Mouse (Mus musculus) hindbrain, embryonic 12.5 days (tissue): ENCODE results near the gene Sprtn. TPM values are rescaled to one million over a fixed set of nuclear protein-coding genes. Genes with fewer than 3 reads are reported as not detected.

Experiments
- ATAC-seq: fragments of 200-750 bp; cut with Nextera tagmentation; 2 replicates; pipeline ENCODE4 v1.8.0; 2017; ENCODE audit warnings: moderate TSS enrichment; ENCODE audit not compliant: low FRiP score
- H3K27ac ChIP-seq: fragments of 300-500 bp; sonication (generic); 2 replicates; pipeline ENCODE4 v1.5.1; 2016; ENCODE audit warnings: mild to moderate bottlenecking
- H3K27me3 ChIP-seq: fragments of 300-500 bp; sonication (generic); 2 replicates; pipeline ENCODE4 v1.6.1; 2016; ENCODE audit warnings: mild to moderate bottlenecking
- H3K36me3 ChIP-seq: fragments of 300-500 bp; sonication (generic); 2 replicates; pipeline ENCODE4 v1.6.1; 2016; ENCODE audit warnings: mild to moderate bottlenecking
- H3K4me1 ChIP-seq: fragments of 300-500 bp; sonication (generic); 2 replicates; pipeline ENCODE4 v1.6.1; 2016
- H3K4me2 ChIP-seq: fragments of 300-500 bp; sonication (generic); replicated peaks from 2 replicates; pipeline ENCODE4 v1.6.1; 2016; ENCODE audit warnings: mild to moderate bottlenecking
- H3K4me3 ChIP-seq: fragments of 300-500 bp; sonication (generic); 2 replicates; pipeline ENCODE4 v1.5.1; 2016; ENCODE audit warnings: mild to moderate bottlenecking
- H3K9ac ChIP-seq: fragments of 300-500 bp; sonication (generic); 2 replicates; pipeline ENCODE4 v1.6.1; 2016; ENCODE audit warnings: mild to moderate bottlenecking, moderate library complexity
- H3K9me3 ChIP-seq: fragments of 300-500 bp; sonication (generic); replicated peaks from 2 replicates; pipeline ENCODE4 v1.6.1; 2016; ENCODE audit warnings: mild to moderate bottlenecking
- WGBS: fragments of 180-500 bp; shearing (Covaris S2); methylation state at CpG from one replicate; pipeline ENCODE4 v1.1.7; 2016; 5-methylcytosine and 5-hydroxymethylcytosine counted together
- polyA plus RNA-seq: library from polyadenylated mRNA; unstranded; fragments of >200 nt; fragmentation: Nextera tagmentation; extraction: Ambion mirVana; gene quantifications from 2 replicates; pipeline ENCODE4 v1.2.1, GENCODE M21; 2016

The Sprtn gene
- polyA plus RNA-seq, 1 experiment from 2014 or later: 15.2 TPM

DNA sequence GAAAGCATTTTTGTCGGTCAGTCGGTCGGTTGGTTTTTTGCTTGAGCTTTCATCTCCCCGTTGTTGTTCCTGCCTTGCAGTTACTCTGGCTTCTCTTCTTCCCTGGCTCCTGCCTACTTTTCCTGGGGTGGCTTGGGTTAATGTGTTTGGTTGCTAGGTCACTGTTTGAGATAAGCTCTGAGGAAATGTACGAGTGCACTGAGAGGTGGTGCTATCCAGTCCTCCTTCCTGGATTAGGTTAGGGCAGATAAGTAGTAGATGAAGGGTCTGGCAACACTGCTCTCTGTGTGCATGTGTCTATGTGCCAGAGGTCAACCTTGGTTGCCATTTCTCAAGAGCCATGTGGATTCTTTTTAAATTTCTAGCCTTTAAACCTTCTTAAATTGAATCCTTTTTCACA is 25.0 kb upstream of the Sprtn start:
- H3K27me3 ChIP-seq: no peaks in the 10 kb centered on the region
- no peak overlapping the region for H3K27ac ChIP-seq
- ATAC-seq: no peak
- H3K4me3 ChIP-seq: no peak overlapping the region
- peaks cover 64% of the 10 kb centered on the region for H3K36me3 ChIP-seq
- H3K9ac ChIP-seq: no peak overlapping the region
- WGBS: 92% methylated on average over 5 of the region's 5 CpGs
- no peaks in the 10 kb centered on the region for H3K9me3 ChIP-seq
- no peaks in the 10 kb centered on the region for H3K4me1 ChIP-seq
- no peak overlapping the region for H3K4me2 ChIP-seq

DNA sequence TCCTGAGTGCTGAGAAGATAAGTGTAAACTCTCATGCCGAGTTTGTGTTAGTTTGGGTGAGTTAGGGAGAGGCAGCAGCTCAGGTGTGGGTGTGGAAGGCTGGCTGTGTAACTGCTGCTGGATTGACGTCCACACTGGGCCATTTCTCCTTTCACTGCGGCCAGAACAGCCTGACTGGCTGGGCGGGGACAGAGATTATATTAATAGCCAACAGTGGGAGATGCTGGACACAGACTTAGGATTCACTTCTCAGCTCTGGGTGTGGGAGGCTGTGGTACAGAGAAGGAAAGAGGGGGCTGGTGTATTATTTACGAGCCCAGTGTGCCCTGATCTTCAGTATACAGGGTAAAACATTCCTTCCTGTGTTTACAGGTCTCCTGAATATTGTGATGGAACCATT is 19.5 kb upstream of the Sprtn start:
- Histone ChIP-seq H3K9me3 (no peaks in the 10 kb centered on the region), H3K4me2 (no peak overlapping the region), H3K4me3 (no peak overlapping the region), H3K4me1 (no peaks in the 10 kb centered on the region), H3K27ac (no peak overlapping the region), H3K36me3 (peaks cover 92% of the 10 kb centered on the region), H3K27me3 (no peaks in the 10 kb centered on the region), H3K9ac (no peak overlapping the region)
- ATAC-seq: no peak
- WGBS: 85% methylated on average over 5 of the region's 5 CpGs

DNA sequence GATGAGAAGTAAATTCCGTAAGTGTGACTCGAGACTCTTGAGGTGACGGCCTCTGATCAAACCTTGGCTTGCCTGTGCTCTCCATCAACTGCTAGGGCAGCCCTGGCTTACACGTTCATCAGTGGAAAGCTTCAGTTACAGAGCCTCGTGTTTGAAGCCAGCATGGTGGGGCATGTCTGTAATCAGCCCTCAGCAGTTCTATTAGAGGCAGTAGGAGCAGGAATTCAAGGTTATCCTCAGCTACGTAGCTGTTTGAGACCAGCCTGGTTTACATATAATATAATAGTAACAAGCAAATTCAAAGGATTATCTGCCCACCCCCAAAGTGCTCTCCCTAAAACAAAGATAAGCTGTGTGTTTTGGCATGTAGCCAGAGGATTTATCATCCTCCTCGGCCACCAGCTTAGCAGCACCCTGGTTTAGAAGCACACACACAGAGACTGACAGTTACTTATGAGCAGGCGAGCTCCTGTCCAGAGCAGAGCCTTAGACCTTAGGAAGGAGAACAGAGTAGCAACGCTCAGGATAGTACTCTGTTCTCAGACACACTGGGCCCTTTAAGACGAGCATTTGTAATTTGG is 18.6 kb upstream of the Sprtn start:
- H3K36me3 ChIP-seq: peaks cover 92% of the 10 kb centered on the region
- no peaks in the 10 kb centered on the region for H3K9me3 ChIP-seq
- 93% methylated on average over 10 of the region's 10 CpGs for WGBS

DNA sequence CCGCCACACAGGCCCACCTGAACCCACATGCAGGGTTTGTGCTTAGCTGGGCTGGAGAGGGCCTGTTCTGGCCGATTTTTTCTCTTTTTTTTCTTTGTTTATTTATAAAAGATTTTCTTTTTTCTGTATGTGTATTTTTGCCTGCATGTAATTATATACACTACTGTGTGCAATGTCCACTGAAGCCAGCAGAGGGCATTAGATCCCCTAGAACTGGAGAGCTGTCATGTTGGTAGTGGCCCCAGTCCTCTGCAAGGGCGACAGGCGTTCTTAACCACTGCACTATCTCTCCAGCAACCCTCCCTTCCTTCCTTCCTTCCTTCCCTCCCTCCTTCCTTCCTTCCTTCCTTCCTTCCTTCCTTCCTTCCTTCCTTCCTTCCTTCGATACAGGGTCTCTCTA is 9.3 kb upstream of the Sprtn start:
- no peak overlapping the region for H3K9ac ChIP-seq
- no peak for ATAC-seq
- no peak overlapping the region for H3K4me3 ChIP-seq
- WGBS: 96% methylated on average over 5 of the region's 5 CpGs
- peaks cover 84% of the 10 kb centered on the region for H3K36me3 ChIP-seq
- no peak overlapping the region for H3K27ac ChIP-seq
- H3K27me3 ChIP-seq: no peaks in the 10 kb centered on the region
- H3K9me3 ChIP-seq: no peaks in the 10 kb centered on the region
- H3K4me2 ChIP-seq: no peak overlapping the region
- H3K4me1 ChIP-seq: 0 out of 2 replicates have a peak, but pooled peaks cover 3% of the 10 kb centered on the region

More for the DNA sequence above, 18.6 kb upstream of the Sprtn start:
- Histone ChIP-seq H3K4me2 (no peak overlapping the region), H3K4me3 (no peak overlapping the region), H3K4me1 (no peaks in the 10 kb centered on the region), H3K9ac (no peak overlapping the region), H3K27ac (no peak overlapping the region), H3K27me3 (no peaks in the 10 kb centered on the region)
- ATAC-seq: no peak

DNA sequence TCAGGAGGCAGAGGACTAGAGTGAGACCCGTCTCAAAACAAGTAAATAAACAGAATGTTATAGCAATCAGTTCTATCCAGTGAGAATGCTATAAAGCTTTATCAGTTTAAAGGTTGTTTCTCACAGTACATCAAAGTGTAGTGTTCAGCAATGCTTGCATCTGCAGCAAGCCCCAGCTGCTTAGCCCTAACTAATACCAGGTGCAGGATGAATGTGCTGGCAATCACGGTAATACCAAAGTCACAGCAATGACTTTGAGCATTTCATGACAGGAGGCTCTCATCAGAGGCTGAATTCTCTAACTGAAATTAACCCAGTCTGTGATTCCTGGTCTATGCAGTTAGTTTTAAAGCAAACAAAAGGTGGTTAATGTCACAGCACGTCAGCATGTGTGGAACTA is 5.1 kb upstream of the Sprtn start:
- H3K36me3 ChIP-seq: peaks cover 68% of the 10 kb centered on the region
- no peak overlapping the region for H3K27ac ChIP-seq
- 75% methylated on average over 3 of the region's 3 CpGs for WGBS
- H3K27me3 ChIP-seq: no peaks in the 10 kb centered on the region
- no peaks in the 10 kb centered on the region for H3K9me3 ChIP-seq
- no peak overlapping the region for H3K4me2 ChIP-seq
- H3K9ac ChIP-seq: no peak overlapping the region
- no peak overlapping the region for H3K4me3 ChIP-seq
- no peak for ATAC-seq
- peaks cover 28% of the 10 kb centered on the region for H3K4me1 ChIP-seq

DNA sequence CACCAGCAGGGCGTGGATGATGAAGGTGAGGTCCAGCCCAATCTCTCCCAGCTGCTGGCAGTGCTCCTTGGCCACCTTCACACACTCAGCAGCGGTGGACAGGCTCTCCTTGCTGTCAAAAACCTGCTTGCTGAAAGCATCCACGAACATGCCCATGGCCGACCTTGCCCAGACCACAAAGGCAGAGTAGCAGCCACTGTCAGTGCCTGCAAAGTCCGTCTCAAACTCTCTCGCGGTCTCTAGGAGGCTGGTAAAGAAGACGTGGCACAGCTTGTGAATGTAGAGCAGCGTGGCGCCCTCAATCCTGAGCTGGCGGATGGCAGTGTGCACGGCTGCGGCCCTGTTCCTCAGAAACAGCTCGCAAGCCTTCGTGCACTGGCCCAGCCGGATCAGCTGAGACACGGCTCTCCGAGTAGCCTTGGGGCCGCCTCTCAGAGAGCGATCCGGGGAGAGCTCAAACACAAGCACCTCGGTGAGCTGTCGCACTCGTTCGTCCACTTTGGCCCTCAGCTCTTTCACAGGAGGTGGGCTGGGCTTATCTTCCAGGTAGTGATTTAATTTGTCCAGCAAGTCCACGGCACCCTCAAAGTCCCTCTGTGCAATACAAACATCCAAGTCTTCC is 1.6 kb upstream of the Sprtn start:
- H3K36me3 ChIP-seq: peaks cover 45% of the 10 kb centered on the region
- H3K9me3 ChIP-seq: no peaks in the 10 kb centered on the region
- peak overlapping the region; percentile 91 for H3K9ac ChIP-seq
- no peak for ATAC-seq
- H3K27ac ChIP-seq: 0 out of 2 replicates have a peak overlapping the region, but pooled peaks have one; percentile 84
- H3K4me1 ChIP-seq: peaks cover 36% of the 10 kb centered on the region
- peak overlapping the region; percentile 91 for H3K4me3 ChIP-seq
- peak overlapping the region; percentile 95 for H3K4me2 ChIP-seq
- WGBS: 89% methylated on average over 26 of the region's 26 CpGs
- H3K27me3 ChIP-seq: no peaks in the 10 kb centered on the region

DNA sequence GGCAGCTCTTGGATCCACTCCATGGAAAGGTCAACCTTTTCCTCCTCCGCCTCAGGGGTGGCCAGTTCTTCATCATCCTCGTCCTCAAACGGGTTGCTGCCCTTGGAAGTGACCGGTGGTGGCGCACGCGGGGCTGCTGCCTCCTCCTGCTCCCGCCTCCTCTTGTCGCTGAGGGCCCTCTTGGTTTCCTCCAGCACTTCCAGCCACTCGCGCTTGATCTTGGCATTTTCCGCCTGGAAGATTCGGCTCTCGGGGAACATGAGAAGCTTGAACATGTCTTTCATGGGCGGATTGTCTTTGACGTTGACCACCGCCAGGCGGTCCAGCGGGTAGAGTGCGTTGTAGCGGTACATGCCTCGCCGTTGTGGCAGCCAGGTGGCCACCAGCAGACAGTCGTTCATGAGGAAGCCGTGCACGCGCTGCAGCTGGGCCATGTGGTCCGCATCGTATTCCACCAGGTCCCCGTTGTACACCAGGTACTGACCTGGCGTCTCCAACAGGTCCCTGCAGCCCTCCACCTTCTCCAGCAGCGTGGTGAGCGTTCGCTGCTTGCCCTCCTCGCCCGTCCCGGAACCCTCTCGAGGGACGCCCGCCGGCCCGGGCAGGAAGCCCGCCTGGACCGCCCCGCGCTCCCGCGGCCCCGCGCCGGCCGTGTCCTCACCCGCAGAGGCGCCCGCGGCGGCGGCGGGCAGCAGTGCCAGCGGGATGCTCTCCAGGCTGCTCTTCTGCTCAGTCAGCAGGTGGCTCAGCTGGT is 877 bp upstream of the Sprtn start:
- peak overlapping the region; percentile 95 for H3K4me2 ChIP-seq
- H3K36me3 ChIP-seq: peaks cover 47% of the 10 kb centered on the region
- WGBS: 3% methylated on average over 51 of the region's 60 CpGs
- no peaks in the 10 kb centered on the region for H3K9me3 ChIP-seq
- peaks cover 36% of the 10 kb centered on the region for H3K4me1 ChIP-seq
- peak overlapping the region; percentile 84 for H3K27ac ChIP-seq
- no peaks in the 10 kb centered on the region for H3K27me3 ChIP-seq
- peak overlapping the region; percentile 91 for H3K9ac ChIP-seq
- H3K4me3 ChIP-seq: peak overlapping the region; percentile 91
- peak; percentile 60 for ATAC-seq

DNA sequence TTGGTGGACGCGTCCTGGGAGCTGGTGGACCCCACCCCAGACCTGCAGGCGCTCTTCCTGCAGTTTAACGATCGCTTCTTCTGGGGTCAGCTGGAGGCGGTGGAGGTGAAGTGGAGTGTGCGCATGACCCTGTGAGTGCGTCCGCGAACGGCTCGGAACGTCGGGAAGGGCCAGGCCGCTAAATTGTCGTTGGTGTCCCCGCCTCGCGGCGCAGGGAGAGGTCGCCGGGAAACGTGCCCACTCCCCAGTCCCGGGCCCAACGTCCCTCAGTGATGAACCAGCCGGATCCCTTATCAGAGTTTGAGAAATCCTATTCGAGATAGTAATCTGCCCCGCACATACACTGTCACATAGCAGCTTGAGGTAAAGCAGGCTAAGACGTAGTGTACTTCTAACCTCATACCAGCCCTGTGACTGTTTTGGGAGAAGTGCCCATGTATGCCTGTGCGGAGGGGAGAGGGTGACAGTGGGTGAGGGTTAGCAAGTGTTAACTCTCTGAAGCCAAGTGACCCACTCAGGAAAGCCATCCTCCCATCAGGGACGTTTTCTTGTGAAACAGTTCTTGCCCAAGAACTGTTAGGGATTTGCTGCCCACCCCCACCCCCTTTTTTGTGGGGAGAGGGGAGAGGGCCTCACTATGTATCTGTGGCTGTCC is 692 bp downstream of the Sprtn start:
- peaks cover 33% of the 10 kb centered on the region for H3K4me1 ChIP-seq
- H3K36me3 ChIP-seq: peaks cover 55% of the 10 kb centered on the region
- H3K9me3 ChIP-seq: no peaks in the 10 kb centered on the region
- 0 out of 2 replicates have a peak, but pooled peaks have one; percentile 1 for ATAC-seq
- no peaks in the 10 kb centered on the region for H3K27me3 ChIP-seq
- peak overlapping the region; percentile 84 for H3K27ac ChIP-seq
- 8% methylated on average over 31 of the region's 31 CpGs for WGBS
- H3K4me3 ChIP-seq: peak overlapping the region; percentile 91
- H3K4me2 ChIP-seq: peak overlapping the region; percentile 95
- H3K9ac ChIP-seq: peak overlapping the region; percentile 91

DNA sequence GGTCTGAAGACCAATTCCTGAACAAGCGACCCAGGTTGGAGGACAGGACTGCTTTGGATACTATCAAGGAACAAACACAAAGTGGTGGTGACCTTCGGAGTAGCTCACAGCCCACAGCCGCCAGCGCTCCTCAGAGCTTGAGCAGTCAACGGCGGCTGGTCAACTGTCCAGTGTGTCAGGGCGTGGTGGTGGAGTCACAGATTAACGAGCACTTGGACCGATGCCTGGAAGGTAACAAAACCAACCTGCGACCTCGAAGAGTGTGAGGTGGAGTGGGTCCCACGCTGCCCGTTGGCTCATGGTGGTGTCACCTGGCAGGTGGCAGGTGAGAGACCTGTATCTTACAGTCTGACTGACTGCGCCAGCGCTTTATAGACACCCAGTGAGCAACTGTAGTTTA is 5.5 kb downstream of the Sprtn start:
- Histone ChIP-seq H3K9me3 (no peaks in the 10 kb centered on the region), H3K27ac (no peak overlapping the region), H3K27me3 (no peaks in the 10 kb centered on the region), H3K4me2 (no peak overlapping the region), H3K9ac (no peak overlapping the region), H3K36me3 (peaks cover 60% of the 10 kb centered on the region), H3K4me3 (no peak overlapping the region), H3K4me1 (peaks cover 8% of the 10 kb centered on the region)
- 97% methylated on average over 15 of the region's 15 CpGs for WGBS
- ATAC-seq: no peak

DNA sequence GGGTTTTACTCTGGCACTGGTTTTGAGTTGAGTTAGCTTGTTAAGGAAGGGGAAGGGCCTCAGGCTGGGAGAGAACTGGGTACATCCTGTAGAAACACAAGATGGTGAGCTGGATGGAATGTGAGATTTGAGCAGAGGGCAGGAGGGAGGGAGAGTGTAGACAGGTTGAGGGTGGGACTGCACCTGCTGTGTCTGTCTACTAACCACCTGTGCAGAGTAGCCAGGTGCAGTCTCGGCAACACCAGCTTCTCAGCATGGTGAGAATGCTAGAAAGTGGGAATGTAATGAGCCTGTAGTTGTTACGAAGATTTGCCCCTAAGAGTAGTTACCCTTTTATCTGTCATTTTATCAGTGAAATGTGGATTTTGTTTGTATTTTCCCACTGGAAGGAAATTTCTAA is 7.8 kb downstream of the Sprtn start:
- ATAC-seq: no peak
- 96% methylated on average over 2 of the region's 2 CpGs for WGBS
- Histone ChIP-seq H3K27ac (no peak overlapping the region), H3K27me3 (no peaks in the 10 kb centered on the region), H3K9ac (no peak overlapping the region), H3K36me3 (peaks cover 76% of the 10 kb centered on the region), H3K9me3 (no peaks in the 10 kb centered on the region), H3K4me2 (no peak overlapping the region), H3K4me3 (no peak overlapping the region), H3K4me1 (no peaks in the 10 kb centered on the region)

DNA sequence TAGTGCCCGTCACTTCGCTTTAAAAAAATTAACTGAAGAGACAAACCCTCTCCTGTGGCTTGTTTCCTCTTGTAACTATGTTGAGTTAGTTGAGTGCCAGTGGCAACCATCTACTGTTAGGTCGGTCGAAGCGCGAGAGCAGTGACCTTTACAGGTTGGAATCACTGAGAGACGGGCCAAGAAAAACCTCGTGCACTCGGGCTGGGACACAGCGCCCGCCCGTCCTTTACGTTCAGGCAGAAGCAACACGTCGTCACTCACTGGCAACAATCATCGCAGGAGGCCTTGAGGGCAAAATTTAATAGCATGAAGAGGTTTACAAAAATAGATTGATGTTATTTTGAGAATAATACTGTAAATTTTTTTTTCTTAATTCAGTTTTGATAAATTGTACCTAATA is 12.2 kb downstream of the Sprtn start:
- no peaks in the 10 kb centered on the region for H3K4me1 ChIP-seq
- no peak for ATAC-seq

DNA sequence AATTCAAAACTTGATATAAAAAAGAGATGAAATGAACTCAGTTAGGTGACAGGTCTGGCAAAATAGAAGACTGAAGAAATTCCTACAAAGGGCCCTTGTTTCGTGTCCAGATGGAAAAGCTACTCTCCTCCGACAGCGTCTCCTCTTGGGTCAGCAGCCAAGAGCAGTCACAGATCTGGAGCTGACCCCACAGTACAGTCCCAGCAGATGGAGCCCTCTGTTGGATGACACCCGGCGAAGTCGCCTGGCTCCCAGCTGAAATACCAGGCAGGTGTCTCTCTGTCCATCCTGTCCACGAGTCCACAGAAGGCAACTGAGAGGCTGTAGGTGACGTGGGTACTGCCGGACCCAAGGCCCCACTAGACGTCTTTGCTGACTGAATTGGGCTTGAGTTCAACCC is 12.7 kb downstream of the Sprtn start:
- no peak overlapping the region for H3K4me2 ChIP-seq

More for the DNA sequence above, 12.2 kb downstream of the Sprtn start:
- WGBS: 87% methylated on average over 16 of the region's 16 CpGs
- peaks cover 84% of the 10 kb centered on the region for H3K36me3 ChIP-seq
- no peak overlapping the region for H3K4me3 ChIP-seq
- no peaks in the 10 kb centered on the region for H3K9me3 ChIP-seq
- H3K27ac ChIP-seq: no peak overlapping the region
- no peak overlapping the region for H3K4me2 ChIP-seq
- H3K27me3 ChIP-seq: no peaks in the 10 kb centered on the region
- H3K9ac ChIP-seq: no peak overlapping the region

More for the DNA sequence above, 12.7 kb downstream of the Sprtn start:
- H3K9me3 ChIP-seq: no peaks in the 10 kb centered on the region
- no peak overlapping the region for H3K9ac ChIP-seq
- no peaks in the 10 kb centered on the region for H3K4me1 ChIP-seq
- peaks cover 87% of the 10 kb centered on the region for H3K36me3 ChIP-seq
- WGBS: 86% methylated on average over 10 of the region's 10 CpGs
- no peak overlapping the region for H3K4me3 ChIP-seq
- H3K27me3 ChIP-seq: no peaks in the 10 kb centered on the region
- H3K27ac ChIP-seq: no peak overlapping the region
- ATAC-seq: no peak
